Mouse (Mus musculus) CD4-positive, CD25-positive, alpha-beta regulatory T cell, adult 2 months (primary cell): ENCODE data around the gene Grik5.

ENCODE experiments used
- DNase-seq: peaks from one replicate; pipeline ENCODE4 v3.0.0-alpha.2; 2012; ENCODE audit warnings: low read depth, low spot score

The Grik5 gene

GRCm38 (mm10) chr7:25034796-25035195 is 37.4 kb downstream of the Grik5 start:
- no peak for DNase-seq

GRCm38 (mm10) chr7:25031528-25031927 is 40.6 kb downstream of the Grik5 start:
- no peak for DNase-seq

GRCm38 (mm10) chr7:25030032-25030753 is 42.0 kb downstream of the Grik5 start:
- DNase-seq, result peak; percentile 83

GRCm38 (mm10) chr7:25026452-25026851 is 45.7 kb downstream of the Grik5 start:
- no peak for DNase-seq

GRCm38 (mm10) chr7:25025855-25026439 is 46.2 kb downstream of the Grik5 start:
- DNase-seq, result no peak

- DNase-seq, result no peak
Observed at GRCm38 (mm10) chr7:25011592-25011991, 60.6 kb downstream of the Grik5 start.

GRCm38 (mm10) chr7:25010090-25010913 is 61.8 kb downstream of the Grik5 start:
- DNase-seq, result peak; percentile 47

- no peak for DNase-seq
Observed at GRCm38 (mm10) chr7:25009099-25009700, 62.9 kb downstream of the Grik5 start.

GRCm38 (mm10) chr7:25008635-25009034 is 63.5 kb downstream of the Grik5 start:
- DNase-seq, result peak; percentile 71

GRCm38 (mm10) chr7:25007609-25008374 is 64.4 kb downstream of the Grik5 start:
- DNase-seq, result no peak

- DNase-seq, result no peak
Observed at GRCm38 (mm10) chr7:25006586-25007364, 65.4 kb downstream of the Grik5 start.

GRCm38 (mm10) chr7:25006171-25006570 is 66.0 kb downstream of the Grik5 start:
- no peak for DNase-seq

- DNase-seq, result no peak
Observed at GRCm38 (mm10) chr7:25005421-25006065, 66.6 kb downstream of the Grik5 start, which contains the start of gene Atp1a3. Atp1a3 (minus strand) TSS chr7:25005958.

GRCm38 (mm10) chr7:25004806-25005205 is 67.3 kb downstream of the Grik5 start:
- no peak for DNase-seq

GRCm38 (mm10) chr7:25003820-25004388 is 68.2 kb downstream of the Grik5 start:
- no peak for DNase-seq

- no peak for DNase-seq
Observed at GRCm38 (mm10) chr7:25003291-25003690, 68.9 kb downstream of the Grik5 start.

- peak; percentile 69 for DNase-seq
Observed at GRCm38 (mm10) chr7:25000711-25001110, 71.4 kb downstream of the Grik5 start.

GRCm38 (mm10) chr7:25000211-25000610 is 71.9 kb downstream of the Grik5 start:
- DNase-seq, result peak; percentile 40

- no peak for DNase-seq
Observed at GRCm38 (mm10) chr7:24993081-24993480, 79.1 kb downstream of the Grik5 start.

- no peak for DNase-seq
Observed at GRCm38 (mm10) chr7:24990478-24990877, 81.7 kb downstream of the Grik5 start.
